Mouse (Mus musculus): ENCODE data around the gene Hist2h4. TPM values are rescaled to one million over a fixed set of nuclear protein-coding genes. Genes with fewer than 3 reads are reported as not detected.

Hist2h4 gene
- polyA plus RNA-seq, 1 experiment from 2014 or later = 0.72 TPM

DNA sequence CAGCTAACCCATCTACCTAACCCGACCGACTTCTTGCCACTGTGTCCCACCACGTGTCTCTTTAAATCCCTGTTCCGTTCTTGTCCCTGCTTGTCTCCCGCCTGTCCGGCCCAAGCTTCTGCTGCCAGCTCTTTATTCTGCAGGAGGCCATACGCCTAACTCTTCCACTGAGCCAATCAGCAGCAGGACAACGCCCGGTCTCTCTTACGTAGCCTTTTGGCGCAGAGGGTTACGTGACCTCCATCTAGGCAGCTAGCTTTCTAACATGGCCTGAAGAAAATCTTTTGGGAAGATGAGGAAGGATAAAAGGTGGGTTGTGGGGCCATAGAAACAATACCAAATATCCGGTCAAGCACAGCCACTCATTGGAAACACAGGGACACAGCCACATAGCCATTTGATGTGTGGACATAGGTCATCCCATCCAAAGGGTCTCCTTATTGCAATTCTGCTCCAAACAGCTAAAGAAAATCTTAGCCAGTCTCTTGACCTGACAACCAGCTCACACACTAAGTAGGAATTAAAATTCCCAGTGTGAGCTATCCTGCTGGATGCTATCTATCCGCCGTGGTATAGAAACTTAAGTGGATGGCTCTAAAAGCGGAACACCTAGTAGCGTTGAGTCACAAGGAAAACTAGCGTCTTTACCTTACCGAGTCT is 765 bp downstream of the Hist2h4 start:
- ATAC-seq (peak; percentile 59), DNase-seq (ENCODE audit: low read depth, low spot score) (no peak)
- ChIA-PET POLR2A (interaction anchor here (0.6 to 2.8 kb wide), 15 partner anchors 8 to 1039 kb away, joined by 3 to 13 read pairs (median 4); partner anchors contain the start of genes Bola1, Hist2h2aa1, Hist2h2ab and Hist2h2ac), CTCF (interaction anchor here (0.6 to 2.6 kb wide), 16 partner anchors 9 to 362 kb away, joined by 3 to 9 read pairs (median 3); partner anchors contain the start of genes Bola1 and Hist2h2ab)
- H3K27me3 ChIP-seq = no peaks in the 10 kb centered on the region
- in situ Hi-C loops (cut with MboI; ENCODE audit: low pct_unique_long_range_greater_than_20kb) = loop anchor here (10.0 kb wide), 1 partner anchor 198 kb away; no protein-coding TSS in a partner anchor
- no peak for TF ChIP-seq CTCF (IDR thresholded peaks at IDR 0.05)

DNA sequence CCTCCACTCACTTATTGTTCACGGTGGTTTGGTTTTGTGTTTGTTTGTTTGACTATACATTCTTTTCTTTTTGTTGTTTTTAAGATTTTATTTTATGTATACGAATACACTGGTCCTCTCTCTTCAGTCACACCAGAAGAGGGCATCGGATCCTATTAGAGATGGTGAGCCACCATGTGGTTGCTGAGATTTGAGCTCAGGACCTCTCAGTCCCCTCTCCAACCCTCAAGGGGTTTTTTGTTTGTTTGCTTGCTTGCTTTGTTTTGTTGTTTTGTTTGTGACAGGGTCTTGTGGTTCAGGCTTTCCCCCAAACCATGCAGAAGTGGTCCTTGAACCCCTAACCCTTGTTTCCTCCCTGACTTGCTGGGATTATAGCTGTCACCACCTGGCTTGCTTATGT is 1.5 kb downstream of the Hist2h4 start:
- no peak for ATAC-seq
- DNase-seq (ENCODE audit: low read depth, low spot score) = no peak
- TF ChIP-seq CTCF (IDR thresholded peaks at IDR 0.05) = peak; percentile 52
- CTCF ChIA-PET = interaction anchor here (0.6 to 2.6 kb wide), 14 partner anchors 10 to 361 kb away, joined by 3 to 9 read pairs (median 3); partner anchors contain the start of genes Bola1 and Hist2h2ab
- POLR2A ChIA-PET = interaction anchor here (0.6 to 2.8 kb wide), 10 partner anchors 7 to 405 kb away, joined by 3 to 13 read pairs (median 6); partner anchors contain the start of genes Bola1, Hist2h2ab, Hist2h2ac and Hist2h2be
- in situ Hi-C loops (cut with MboI; ENCODE audit: low pct_unique_long_range_greater_than_20kb) = loop anchor here (10.0 kb wide), 1 partner anchor 197 kb away; no protein-coding TSS in a partner anchor
- H3K27me3 ChIP-seq = no peaks in the 10 kb centered on the region

DNA sequence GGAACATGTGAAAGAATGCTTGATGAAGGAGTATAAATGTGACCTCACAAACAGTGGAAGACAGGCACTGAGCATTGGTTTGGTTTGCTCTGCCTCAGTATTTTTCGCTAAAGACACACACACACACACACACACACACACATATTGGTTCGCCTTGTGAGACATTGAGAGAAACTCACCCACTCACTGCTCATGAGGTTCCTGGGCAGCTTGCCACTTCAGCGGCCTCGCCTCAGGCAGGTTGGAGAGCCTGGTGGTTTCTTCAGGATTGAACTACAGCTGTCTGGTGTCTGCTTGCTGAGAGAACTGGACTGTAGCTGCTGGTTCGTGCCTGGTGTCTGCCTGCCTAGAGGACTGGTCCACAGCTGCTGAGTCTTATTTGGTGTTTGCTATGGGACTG is 2.9 kb downstream of the Hist2h4 start:
- ChIA-PET POLR2A (no interaction called here), CTCF (interaction anchor here (1.3 kb wide), 1 partner anchor 15 kb away, joined by 3 read pairs; the partner anchor contains the start of gene Hist2h2aa1)
- DNase-seq (ENCODE audit: low read depth, low spot score) = no peak
- TF ChIP-seq CTCF (IDR thresholded peaks at IDR 0.05) = no peak
- in situ Hi-C loops (cut with MboI; ENCODE audit: low pct_unique_long_range_greater_than_20kb) = loop anchor here (10.0 kb wide), 1 partner anchor 195 kb away; no protein-coding TSS in a partner anchor
- no peak for ATAC-seq
- no peaks in the 10 kb centered on the region for H3K27me3 ChIP-seq

DNA sequence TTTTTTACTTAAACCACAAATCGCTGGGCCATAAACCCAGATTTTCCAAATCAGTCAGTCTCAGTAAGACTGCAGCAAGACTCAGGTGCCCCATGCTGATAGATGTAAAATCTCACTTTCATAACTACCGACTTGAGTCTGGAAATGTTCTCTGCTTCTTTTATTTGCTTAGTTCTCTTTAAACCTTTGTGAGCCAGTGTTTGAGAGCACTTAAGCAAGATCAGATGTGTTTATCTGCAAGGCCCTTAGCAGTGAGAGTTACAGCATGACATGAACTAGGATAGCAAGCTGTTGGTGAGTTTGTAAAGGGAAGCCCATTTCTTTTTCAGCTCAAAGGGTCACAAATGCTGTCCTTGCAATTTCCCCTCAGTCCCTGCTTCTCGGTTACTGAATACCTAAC is 5.9 kb downstream of the Hist2h4 start:
- DNase-seq (ENCODE audit: low read depth, low spot score) (no peak), ATAC-seq (no peak)
- CTCF ChIA-PET = no interaction called here
- in situ Hi-C loops (cut with MboI; ENCODE audit: low pct_unique_long_range_greater_than_20kb) = no loop called here
- POLR2A ChIA-PET = interaction anchor here (0.6 kb wide), 1 partner anchor 26 kb away, joined by 6 read pairs; no protein-coding TSS in a partner anchor
- TF ChIP-seq CTCF (IDR thresholded peaks at IDR 0.05) = no peak
- H3K27me3 ChIP-seq = no peaks in the 10 kb centered on the region

DNA sequence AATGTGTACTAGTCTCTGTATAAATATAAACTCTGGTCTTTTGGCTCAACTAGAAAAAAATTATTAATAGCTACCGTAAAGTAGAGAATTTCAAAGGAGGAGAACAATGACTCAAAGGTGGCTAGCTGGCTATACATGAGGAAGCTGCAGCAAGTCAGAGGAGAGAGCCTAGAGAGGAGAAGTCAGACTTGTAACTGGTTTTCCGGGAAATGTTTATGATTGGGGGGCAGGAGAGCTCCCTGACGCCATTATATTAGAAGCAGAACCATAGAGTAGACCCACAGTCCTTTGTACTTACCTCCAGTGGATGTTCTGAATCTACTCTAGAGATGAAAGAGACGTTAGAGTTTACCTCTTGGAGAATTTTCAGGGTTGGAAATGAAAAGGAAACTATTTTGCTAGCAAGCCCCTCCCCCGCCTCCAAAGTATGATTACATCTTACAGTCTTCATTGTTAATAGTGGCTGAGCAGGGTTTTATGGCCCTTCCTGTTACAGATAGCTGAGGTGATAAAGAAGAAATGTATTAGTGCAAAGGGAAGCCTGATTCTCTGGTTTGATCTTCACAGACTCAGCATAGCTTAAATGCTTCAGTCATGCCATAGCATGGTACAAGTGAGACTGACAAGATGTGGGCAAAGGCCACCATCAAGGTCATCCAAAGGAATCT is 7.1 kb downstream of the Hist2h4 start:
- ATAC-seq (no peak), DNase-seq (ENCODE audit: low read depth, low spot score) (no peak)
- TF ChIP-seq CTCF (IDR thresholded peaks at IDR 0.05) = no peak
- POLR2A ChIA-PET = interaction anchor here (0.8 to 2.2 kb wide), 2 partner anchors 13 to 37 kb away, joined by 5 to 7 read pairs; partner anchors contain the start of genes Bola1, Hist2h2ab, Hist2h2bb and Hist2h3b
- in situ Hi-C loops (cut with MboI; ENCODE audit: low pct_unique_long_range_greater_than_20kb) = no loop called here
- no peaks in the 10 kb centered on the region for H3K27me3 ChIP-seq
- CTCF ChIA-PET = interaction anchor here (0.7 to 1.3 kb wide), 2 partner anchors 21 to 89 kb away, joined by 3 read pairs; no protein-coding TSS in a partner anchor

DNA sequence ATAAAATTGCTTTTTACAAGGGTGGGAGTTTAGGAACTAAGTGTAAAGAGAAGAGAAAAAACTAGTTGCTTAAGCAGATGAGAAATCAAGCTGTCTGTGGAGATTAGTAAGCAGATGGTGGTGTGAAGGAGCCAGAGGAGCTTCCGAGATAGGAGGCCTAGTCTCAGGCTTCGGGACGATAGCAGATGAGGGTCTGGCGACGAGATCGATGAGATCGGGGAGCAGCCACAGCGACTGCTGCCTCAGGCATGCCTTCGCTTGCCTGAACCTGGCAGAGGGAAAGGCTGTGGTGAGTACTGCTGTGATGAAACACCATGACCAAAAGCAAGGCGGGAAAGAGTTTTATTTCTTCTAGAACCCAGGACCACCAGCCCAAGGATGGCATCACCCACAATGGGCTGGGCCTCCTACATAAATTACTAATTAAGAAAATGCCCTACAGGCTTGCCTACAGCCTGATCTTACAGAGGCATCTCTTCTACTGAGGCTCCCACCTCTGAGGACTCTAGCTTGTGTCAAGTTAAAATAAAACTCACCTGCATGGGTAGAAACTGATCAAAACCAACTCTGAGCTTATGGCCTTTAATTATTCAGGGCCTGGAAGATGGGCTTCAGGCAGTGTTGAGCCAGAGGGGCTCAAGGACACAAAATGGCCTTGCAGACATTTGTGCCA is 8.3 kb downstream of the Hist2h4 start:
- ChIA-PET POLR2A (interaction anchor here (2.2 to 2.8 kb wide), 2 partner anchors 8 to 15 kb away, joined by 7 read pairs; partner anchors contain the start of genes Hist2h2bb, Hist2h3b and Hist2h4), CTCF (no interaction called here)
- no peak for DNase-seq (ENCODE audit: low read depth, low spot score)
- no peaks in the 10 kb centered on the region for H3K27me3 ChIP-seq
- in situ Hi-C loops (cut with MboI; ENCODE audit: low pct_unique_long_range_greater_than_20kb) = no loop called here
- ATAC-seq = no peak
- TF ChIP-seq CTCF (IDR thresholded peaks at IDR 0.05) = no peak

DNA sequence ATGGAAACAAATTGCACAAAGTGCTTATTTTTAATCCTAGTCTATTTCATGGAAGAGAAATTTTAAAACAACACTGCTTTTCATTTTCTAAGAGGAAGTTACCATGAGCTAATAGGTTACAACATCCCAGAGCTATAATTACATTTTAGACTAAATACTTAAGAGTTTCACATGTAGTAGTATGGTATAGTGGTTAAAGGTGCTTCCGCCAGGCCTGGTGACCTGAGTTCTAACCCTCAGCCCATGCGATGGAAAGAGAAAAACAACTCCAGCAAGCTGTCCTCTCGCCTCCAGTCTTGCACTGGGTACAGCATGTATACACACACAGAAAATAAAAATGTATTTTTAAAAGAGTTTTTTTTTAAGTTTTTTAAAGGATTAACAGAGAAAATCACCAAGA is 11.3 kb downstream of the Hist2h4 start:
- POLR2A ChIA-PET = interaction anchor here (1.9 kb wide), 1 partner anchor 11 kb away, joined by 13 read pairs; the partner anchor contains the start of gene Hist2h4
- CTCF ChIA-PET = interaction anchor here (1.1 to 1.2 kb wide), 3 partner anchors 10 to 33 kb away, joined by 3 to 9 read pairs (median 4); partner anchors contain the start of genes Bola1 and Hist2h2ab
- no peak for DNase-seq (ENCODE audit: low read depth, low spot score)
- ATAC-seq = no peak
- in situ Hi-C loops (cut with MboI; ENCODE audit: low pct_unique_long_range_greater_than_20kb) = no loop called here
- TF ChIP-seq CTCF (IDR thresholded peaks at IDR 0.05) = no peak
- H3K27me3 ChIP-seq = no peaks in the 10 kb centered on the region

DNA sequence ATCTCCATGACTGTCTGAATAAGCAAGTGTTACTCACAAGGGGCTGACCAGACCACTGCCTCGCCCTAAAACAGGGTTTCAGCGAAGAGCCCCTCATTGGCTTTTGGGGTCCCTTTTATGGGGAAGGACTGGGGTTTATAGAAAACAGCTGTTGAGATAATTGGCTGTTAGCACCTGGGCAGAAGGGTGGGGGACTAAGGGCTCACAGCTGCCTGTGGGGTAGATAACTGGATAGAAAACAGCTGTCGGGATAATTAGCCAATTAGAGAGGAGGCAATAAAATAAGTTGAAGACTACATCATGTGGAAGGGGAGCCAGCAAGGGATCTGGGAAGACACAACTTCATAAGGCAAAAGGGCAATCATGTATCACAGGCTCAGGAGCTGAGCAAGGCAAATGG is 12.2 kb downstream of the Hist2h4 start:
- ATAC-seq (no peak), DNase-seq (ENCODE audit: low read depth, low spot score) (no peak)
- in situ Hi-C loops (cut with MboI; ENCODE audit: low pct_unique_long_range_greater_than_20kb) = no loop called here
- no peaks in the 10 kb centered on the region for H3K27me3 ChIP-seq
- CTCF ChIA-PET = interaction anchor here (1.1 to 1.2 kb wide), 3 partner anchors 11 to 32 kb away, joined by 3 to 9 read pairs (median 4); partner anchors contain the start of genes Bola1 and Hist2h2ab
- TF ChIP-seq CTCF (IDR thresholded peaks at IDR 0.05) = no peak
- POLR2A ChIA-PET = interaction anchor here (1.4 to 1.9 kb wide), 2 partner anchors 8 to 12 kb away, joined by 4 to 13 read pairs; partner anchors contain the start of gene Hist2h4

DNA sequence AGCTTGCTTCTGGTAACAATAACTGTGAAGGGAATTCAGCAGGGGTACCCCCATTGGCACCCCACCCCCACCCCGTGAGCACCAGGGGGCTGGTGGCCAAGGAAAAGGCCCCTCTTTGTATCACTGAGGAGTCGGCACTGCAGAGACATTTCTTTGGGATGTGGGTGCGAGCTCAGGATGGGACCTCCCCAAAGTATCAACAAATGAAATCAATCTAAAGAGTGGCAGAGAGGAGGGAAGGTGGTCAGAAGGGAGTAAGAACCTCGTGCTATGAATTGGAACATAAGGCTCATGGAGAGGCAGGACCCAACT is 14.1 kb downstream of the Hist2h4 start:
- in situ Hi-C loops (cut with MboI; ENCODE audit: low pct_unique_long_range_greater_than_20kb) = no loop called here
- no peak for ATAC-seq
- ChIA-PET CTCF (interaction anchor here (1.1 kb wide), 1 partner anchor 13 kb away, joined by 5 read pairs; no protein-coding TSS in a partner anchor), POLR2A (interaction anchor here (1.0 kb wide), 1 partner anchor 13 kb away, joined by 3 read pairs; no protein-coding TSS in a partner anchor)
- no peak for DNase-seq (ENCODE audit: low read depth, low spot score)
- no peak for TF ChIP-seq CTCF (IDR thresholded peaks at IDR 0.05)
- no peaks in the 10 kb centered on the region for H3K27me3 ChIP-seq

Data from Patski (cell line).